Mouse (Mus musculus) adrenal gland (tissue): ENCODE data around the gene Aagab.

ENCODE experiments used
- intact Hi-C: fragments of 180-260 bp; cut with DNase I; formaldehyde crosslinking; loops from one replicate; pipeline ENCODE4 v1.15.1; 2025

Gene Aagab

DNA sequence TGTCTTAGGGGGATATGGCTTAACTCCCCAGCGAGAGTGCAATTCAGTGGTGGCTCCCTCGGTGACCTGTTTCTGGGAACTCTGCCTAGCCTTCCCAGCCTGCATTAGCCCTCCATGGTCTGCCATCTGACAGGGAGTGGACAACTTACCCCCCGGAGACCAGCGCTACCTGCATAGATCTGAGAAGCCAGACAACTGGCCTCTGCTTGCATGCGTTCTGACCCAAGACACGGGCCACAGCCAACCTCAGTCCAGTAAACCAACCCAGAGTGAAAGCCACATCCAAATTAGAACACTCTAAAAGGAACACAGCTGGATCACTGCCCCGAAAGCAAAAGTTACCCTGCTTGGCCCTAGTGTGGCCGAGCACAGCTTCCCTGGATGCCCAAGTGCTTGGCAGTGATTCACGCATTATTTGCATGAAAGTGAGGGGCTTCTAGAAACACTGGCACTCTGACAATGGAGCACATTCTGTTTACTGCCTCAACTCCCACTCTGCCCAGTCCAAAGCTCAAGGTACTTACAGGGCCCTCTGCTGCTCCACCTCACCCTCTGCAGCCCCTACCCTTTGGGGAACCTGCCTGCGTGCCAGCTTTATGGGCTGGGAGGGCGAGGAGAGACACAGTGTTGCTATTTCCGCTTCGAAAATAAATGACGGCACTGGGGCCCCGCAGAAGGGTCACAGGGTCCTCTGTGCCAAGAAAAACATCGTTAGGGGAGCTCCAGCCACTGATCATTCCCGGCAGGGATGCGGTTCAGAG is 64.3 kb downstream of the Aagab start:
- intact Hi-C loops: loop anchor here (5.0 kb wide), 1 partner anchor 36 kb away; no protein-coding TSS in a partner anchor

DNA sequence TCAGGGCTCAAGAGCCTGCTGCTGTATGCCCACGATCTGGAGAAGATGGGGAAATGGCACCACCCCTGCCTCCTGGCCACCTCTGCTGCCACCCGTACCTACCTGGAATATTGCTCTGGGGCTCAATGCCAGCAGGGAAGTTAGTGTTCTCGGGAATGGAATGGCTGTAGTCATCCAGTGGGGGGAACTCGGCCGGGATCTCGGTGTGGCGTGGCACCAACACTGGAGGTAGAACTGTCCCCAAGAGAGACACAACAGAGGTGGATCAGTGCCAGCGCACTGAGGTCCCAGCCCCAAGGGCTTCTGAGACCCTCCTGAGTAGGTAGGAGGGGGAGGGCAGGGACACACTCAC is 64.9 kb downstream of the Aagab start:
- intact Hi-C loops: loop anchor here (5.0 kb wide), 1 partner anchor 35 kb away; no protein-coding TSS in a partner anchor

DNA sequence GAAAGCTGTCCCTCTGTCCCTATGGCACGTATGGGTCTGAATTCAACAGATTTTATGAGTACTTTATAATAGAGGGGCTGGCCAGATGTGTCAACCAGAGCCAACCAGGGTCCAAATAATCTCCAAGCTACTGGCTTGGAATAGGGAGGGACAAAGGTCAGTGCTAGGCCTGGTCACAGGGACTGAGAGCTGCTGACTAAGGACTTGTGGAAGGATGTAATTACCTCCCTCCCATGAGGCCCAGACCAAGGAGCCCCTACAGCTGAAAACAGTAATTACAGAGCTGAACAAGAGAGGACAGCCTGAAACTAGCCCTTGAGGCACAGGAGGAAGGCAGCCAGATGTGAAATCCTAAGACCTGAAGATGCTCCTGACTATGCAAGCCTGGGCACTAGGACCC is 66.2 kb downstream of the Aagab start:
- intact Hi-C loops: loop anchor here (5.0 kb wide), 1 partner anchor 34 kb away; no protein-coding TSS in a partner anchor

DNA sequence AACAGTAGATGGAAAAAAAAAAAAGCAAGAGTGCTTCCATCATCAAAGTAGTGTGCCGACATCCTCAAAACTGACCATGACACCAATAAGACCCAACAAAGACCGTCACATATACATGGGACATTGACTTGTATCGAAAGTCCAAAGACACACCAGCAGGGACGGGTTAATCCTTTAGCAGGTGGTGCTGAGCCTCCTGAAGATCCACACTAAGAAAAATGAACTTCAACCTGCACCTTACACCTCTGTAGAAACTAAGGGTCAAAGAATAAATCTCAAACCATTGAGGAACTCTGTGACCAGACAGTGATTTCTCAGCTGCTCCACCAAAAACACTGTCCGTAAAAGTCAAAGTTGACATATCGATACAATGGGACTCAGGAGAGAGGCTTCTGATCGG is 67.4 kb downstream of the Aagab start:
- intact Hi-C loops: loop anchor here (5.0 kb wide), 1 partner anchor 32 kb away; no protein-coding TSS in a partner anchor

DNA sequence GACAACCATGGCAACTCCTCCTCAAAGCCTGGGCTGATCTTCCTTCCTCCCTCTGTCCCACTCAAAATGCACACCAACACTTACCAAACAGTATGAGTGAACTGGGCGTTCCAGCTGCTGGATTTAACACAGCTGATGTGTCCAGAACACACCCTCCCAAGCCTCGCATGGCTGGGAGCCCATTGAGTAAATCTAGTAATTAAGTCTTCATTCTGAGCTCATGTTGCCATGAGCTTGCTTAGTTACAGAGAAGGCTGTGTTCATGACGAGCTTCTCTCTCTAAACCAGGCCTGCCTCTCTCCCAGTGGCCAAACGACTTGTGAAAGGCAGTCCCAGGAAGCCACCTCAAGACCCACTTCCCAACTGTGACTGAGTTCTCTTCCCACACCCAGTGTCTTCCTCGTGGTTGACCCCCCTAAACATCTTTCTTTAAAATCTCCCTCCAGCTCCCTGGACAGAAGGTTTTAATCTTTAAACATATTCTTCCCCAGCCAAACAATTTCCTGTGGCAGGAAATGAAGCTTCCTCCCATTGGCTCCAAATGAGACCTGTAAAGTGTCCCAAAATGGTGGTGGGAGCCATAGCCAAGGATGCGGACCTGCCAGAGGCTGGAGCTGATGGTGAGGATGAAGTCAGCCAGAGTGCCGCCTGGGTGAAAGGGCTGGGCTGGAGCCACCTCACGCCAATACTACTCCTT is 70.5 kb downstream of the Aagab start:
- intact Hi-C loops: no loop called here

DNA sequence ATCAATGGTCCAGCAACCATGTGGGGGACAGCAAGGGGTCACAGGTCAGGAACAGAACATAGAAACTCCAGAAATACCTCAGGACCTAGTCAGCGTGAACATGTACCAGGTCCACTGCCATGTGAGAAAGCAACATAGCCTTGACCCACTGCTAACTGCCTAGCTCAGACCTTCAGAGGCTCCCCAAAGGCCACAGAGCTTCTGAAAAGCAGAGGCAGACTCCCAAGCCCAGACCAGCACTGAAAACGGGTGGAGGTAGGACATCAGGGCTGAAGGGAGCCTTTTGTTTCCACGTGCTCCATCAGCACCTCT is 71.0 kb downstream of the Aagab start:
- intact Hi-C loops: no loop called here

DNA sequence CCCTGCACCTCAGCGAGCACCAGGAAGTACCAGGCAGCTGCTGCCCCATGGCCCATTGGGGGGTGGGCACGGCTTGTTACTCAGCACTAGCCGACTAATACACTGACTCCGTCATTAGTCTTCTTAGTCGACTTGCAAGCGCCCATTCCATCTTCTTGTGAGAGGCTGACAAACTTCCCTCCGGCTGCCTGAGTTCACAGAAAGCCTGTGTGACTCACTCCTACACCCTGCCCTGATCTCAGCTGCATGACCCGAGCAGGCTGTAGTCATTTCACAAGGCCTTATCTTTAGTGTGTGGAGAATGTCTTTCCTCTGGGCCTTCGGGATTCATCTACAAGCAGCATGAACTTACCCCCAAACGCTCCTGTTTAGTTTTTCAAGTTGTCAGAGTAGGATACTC is 72.2 kb downstream of the Aagab start:
- intact Hi-C loops: no loop called here

DNA sequence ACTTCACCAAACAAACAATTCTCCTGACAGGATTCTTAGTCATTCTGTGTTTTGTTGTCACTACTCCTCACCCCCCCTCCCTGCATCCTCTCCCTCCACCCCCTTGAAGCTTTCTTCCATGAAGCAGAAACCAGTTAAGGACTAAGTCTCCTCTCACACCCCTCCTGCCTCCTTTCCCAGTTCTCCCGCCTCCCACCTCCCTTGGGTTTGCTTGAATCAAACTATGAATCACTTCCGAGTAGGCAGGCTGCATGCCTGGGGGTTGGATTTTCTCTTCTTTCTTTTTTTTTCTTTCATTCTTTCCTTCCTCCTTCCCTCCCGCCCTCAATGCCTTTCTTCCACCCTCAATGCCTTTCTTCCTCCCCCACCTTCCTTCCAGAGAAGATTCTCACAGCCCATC is 75.2 kb downstream of the Aagab start:
- intact Hi-C loops: no loop called here

DNA sequence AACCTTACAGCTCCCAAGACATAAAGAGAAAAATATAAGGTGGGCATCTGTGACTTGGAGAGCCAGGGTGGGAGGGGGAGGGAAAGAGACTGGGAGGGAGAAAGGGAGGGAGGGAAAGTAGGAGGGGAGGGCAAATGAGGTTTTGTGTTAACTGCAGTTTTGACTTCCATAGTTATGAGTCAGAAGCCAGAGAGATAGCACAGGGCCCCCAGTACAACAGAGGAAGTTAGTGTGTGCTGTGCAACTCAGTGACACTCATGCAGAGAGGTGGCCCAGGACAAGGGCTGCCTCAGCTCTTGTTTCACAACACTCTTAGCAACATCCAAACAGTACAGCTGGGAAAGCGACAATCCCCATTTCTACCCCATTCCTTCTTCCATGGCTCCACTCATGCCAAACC is 75.6 kb downstream of the Aagab start:
- intact Hi-C loops: no loop called here

DNA sequence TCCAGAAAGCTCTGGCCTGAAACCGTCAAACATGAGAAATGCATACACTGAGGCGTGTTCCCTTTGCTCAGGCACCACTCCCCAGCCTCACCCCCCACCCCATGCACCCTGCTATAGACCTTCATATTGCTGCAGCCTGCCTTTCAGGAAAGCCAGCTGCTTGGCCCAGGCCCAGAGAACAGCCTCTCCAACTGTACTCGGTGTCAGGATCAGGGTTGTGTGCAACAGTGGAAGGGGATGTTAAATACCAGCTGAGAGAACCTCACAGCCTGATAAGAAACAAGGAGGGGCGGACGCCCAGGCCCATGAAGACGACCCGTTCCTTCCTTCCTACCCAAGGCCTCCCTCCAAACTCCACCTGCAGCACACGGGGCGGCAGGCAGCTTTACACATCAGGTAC is 79.8 kb downstream of the Aagab start:
- intact Hi-C loops: no loop called here

DNA sequence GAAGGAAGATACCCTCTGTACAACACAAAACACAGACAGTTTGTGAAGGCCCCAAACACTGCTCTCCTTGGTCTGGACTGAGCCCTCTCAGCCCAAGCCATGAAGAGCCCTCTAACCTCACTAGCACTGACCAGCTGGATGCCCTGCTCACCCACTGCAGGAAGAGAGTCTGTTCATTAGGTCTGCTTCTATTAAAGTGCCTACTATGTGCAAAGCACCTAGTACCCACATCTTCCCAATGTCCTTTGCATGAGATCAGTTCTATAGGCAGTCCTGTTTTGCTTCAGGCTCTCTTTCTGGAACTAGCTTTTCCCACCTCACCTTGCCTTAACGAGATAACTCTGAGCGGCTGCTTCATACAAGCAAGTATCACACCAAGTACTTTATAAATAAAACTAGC is 80.5 kb downstream of the Aagab start:
- intact Hi-C loops: no loop called here

DNA sequence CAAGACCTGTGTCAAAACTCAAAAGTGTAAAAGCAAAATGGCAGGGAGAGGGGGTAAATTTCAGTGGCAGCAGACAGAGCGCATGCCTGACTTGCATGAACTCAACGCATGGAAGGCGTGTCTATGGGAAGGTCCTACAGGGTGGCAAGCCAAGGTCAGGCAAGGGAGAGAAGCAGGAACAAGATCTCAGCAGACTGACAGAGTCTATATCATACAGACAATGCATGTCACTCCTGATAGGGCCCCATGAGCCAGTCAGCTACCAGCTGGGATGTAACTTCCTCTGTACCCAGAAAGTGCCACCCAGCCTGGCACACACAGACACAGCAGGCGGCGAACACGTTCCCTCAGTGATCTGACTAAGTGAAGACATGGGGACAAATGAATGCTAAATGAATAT is 81.8 kb downstream of the Aagab start:
- intact Hi-C loops: no loop called here

DNA sequence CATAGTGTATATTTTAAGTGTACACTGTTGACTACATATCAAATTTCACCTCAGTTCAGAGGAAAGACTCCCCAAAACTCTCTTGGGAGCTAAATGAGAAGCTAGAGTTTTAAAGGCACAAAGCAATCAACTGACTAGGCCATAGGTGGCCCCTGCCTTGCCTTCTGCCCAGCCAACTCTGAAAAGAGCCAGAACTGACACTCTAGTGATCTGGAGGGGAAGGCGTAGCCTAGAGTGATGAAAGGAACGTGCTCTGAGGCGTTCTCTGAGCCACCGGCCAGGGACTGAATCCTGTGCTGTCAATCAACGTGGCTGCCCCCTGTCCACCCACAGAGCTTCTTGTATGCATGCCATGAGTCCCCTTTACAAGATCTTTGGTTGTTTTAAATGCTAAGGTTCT is 82.9 kb downstream of the Aagab start:
- intact Hi-C loops: no loop called here

DNA sequence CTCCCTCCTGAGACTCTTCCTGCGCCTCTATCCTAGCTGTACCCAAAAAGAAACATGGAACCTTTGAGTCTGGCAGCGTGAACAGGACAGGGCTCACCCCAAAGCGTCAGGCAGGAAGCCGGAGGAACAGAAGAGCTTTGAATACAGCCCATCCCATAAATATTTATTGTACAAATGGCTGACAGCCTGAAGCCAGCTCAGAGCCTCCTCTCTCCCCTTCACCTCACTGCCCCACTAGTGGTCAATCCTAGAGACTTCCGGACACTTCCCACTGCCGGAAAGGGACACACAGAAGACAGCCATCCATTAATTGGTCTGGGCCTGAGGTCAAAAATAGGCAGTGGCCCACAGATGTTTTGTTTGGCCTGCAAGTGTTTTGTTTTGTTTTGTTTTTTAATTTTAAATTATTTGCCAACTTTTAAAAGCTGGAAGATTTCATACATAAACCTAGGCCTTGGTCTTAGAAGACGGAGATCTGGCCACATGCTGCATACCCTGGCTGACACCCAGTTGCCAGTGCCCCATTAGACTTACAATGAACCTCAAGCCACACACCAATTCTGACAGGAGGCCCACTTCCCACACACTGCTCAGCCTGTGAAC is 85.1 kb downstream of the Aagab start:
- intact Hi-C loops: no loop called here

DNA sequence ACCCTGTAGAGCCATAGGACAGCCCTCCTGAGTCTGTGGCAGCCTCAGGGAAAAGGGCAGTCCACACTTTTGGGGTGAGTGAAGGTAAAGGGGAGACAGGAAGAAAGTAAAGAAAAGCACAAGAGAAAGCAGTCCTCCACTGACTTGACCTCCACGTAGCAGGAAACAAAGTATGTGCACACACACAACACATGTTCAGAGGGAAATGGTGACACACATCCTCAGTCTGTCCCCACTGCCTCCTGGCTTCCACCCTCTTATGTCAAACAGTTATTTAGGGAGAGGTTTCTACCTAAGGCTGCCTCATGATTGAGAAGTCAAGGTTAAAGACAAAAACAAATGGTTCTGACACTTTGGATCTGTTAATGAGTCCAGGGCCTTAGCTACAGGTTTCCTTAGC is 88.1 kb downstream of the Aagab start:
- intact Hi-C loops: no loop called here

DNA sequence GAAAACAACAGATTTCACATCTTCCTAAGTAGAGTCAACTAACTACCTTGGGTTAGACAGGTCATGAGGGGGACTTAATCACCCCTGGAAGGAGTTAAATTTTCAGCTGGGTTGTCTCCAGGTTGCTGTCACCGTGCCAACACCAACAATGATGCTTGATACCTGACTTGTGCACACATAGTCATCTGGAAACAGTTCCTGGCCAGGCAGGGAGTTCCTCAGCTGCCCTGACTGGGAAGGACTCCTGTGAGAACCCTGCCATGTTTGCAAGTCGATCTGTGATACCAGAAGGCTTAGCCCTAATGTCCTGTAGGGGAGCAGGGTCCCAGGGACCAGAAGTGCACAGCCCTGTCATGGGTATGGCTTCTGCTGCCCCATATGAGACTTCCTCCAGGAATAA is 89.5 kb downstream of the Aagab start:
- intact Hi-C loops: no loop called here
